Mouse (Mus musculus) liver, embryonic 14.5 days (tissue): Measurements from ENCODE around the gene Nbr1. TPM values are rescaled to one million over a fixed set of nuclear protein-coding genes. Genes with fewer than 3 reads are reported as not detected.

Experiments used
- ATAC-seq: fragments of 200-750 bp; cut with Nextera tagmentation; 2 replicates; pipeline ENCODE4 v1.8.0; 2017; ENCODE audit warnings: moderate number of reproducible peaks, mild to moderate bottlenecking, moderate library complexity; ENCODE audit not compliant: insufficient read depth
- DNase-seq, 3 experiments: peaks; one replicate each; pipeline ENCODE4 v3.0.0-alpha.2; 2012 to 2013; ENCODE audit warnings: low read depth in 3 of 3, low spot score in 3 of 3
- H3K27ac ChIP-seq: fragments of 300-500 bp; sonication (generic); 2 replicates; pipeline ENCODE4 v1.5.1; 2014; ENCODE audit warnings: moderate library complexity, mild to moderate bottlenecking, control low read depth, inconsistent platforms
- H3K27me3 ChIP-seq: fragments of 300-500 bp; sonication (generic); 2 replicates; pipeline ENCODE4 v1.6.1; 2014; ENCODE audit warnings: mild to moderate bottlenecking, low read length, moderate library complexity; ENCODE audit not compliant: control insufficient read depth, insufficient read depth
- H3K36me3 ChIP-seq: fragments of 300-500 bp; sonication (generic); replicated peaks from 2 replicates; pipeline ENCODE4 v1.6.1; 2014; ENCODE audit warnings: low read depth; ENCODE audit not compliant: control insufficient read depth, insufficient read depth
- H3K4me1 ChIP-seq, 2 experiments: fragments of 200-500 bp in 1 of 2; fragments of 300-500 bp in 1 of 2; sonication (generic) in 1 of 2; replicated peaks; 2 replicates each; pipeline ENCODE4 v1.6.1; 2012 to 2014; ENCODE audit warnings: antibody characterized with exemption in 1 of 2, inconsistent platforms in 1 of 2, low read length in 1 of 2; ENCODE audit not compliant: control insufficient read depth in 2 of 2, insufficient read depth in 2 of 2
- H3K4me2 ChIP-seq: fragments of 300-500 bp; sonication (generic); 2 replicates; pipeline ENCODE4 v1.6.1; 2014; ENCODE audit warnings: low read depth, mild to moderate bottlenecking, control low read depth, moderate library complexity
- H3K4me3 ChIP-seq, 2 experiments: fragments of 200-500 bp in 1 of 2; fragments of 300-500 bp in 1 of 2; sonication (generic) in 1 of 2; 2 replicates each; pipeline ENCODE4 v1.5.1; 2012 to 2014; ENCODE audit warnings: low read depth in 2 of 2, low read length in 2 of 2, mild to moderate bottlenecking in 2 of 2, control low read depth in 1 of 2, inconsistent platforms in 1 of 2, moderate library complexity in 1 of 2; ENCODE audit not compliant: insufficient read depth in 1 of 2
- H3K9ac ChIP-seq: fragments of 300-500 bp; sonication (generic); replicated peaks from 2 replicates; pipeline ENCODE4 v1.6.1; 2014; ENCODE audit warnings: mild to moderate bottlenecking, control low read depth, moderate library complexity
- H3K9me3 ChIP-seq: fragments of 300-500 bp; sonication (generic); 2 replicates; pipeline ENCODE4 v1.6.1; 2016; ENCODE audit warnings: low read length, mixed read lengths; ENCODE audit not compliant: control insufficient read depth
- CTCF ChIP-seq: IDR thresholded peaks from 2 replicates; pipeline ENCODE4 v1.5.1; 2016; ENCODE audit warnings: antibody characterized with exemption, low read depth, control low read depth
- EP300 ChIP-seq: IDR thresholded peaks from 2 replicates; pipeline ENCODE4 v1.6.1; 2016; ENCODE audit warnings: antibody characterized with exemption, low read depth
- WGBS: fragments of 180-500 bp; shearing (Covaris S2); extraction: QIAGEN DNeasy Blood & Tissue Kit; methylation state at CpG from one replicate; pipeline ENCODE4 v1.1.7; 2014; ENCODE audit not compliant: insufficient replicate concordance; 5-methylcytosine and 5-hydroxymethylcytosine counted together
- polyA plus RNA-seq, 2 experiments: library from polyadenylated mRNA; depleted of rRNA in 1 of 2; stranded (reverse) in 1 of 2; unstranded in 1 of 2; fragments of >200 nt; fragmentation: Nextera tagmentation in 1 of 2; extraction: Ambion mirVana in 1 of 2; gene quantifications; 2 replicates each; pipeline versions ENCODE4 v1.2.1 to v1.2.3; 2012 to 2014

The Nbr1 gene
- polyA plus RNA-seq, 2 experiments, result 24.9 to 28.9 TPM

DNA sequence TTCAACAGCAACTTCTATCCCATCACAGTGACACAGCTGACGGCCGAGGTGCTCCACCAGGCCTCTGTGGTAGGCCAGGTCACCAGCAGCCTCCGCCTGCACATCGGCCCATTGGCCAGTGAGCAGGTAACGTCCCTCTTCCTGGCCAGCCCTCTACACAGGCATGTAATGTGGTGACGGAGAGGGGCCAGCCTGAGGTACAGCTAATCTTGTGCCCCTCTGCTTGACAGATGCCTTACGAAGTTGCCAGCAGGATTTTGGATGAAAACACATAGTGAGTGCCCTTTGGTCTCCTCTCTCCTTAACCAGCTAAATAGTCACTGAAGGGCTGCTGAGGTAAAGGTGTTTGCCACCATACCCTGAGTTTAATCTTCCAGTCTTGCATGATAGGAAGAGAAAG is 36.9 kb downstream of the Nbr1 start:
- TF ChIP-seq EP300 (no peak), CTCF (no peak)
- Histone ChIP-seq H3K27me3 (no peaks in the 10 kb centered on the region), H3K4me3 (no peak overlapping the region), H3K4me2 (no peak overlapping the region), H3K27ac (no peak overlapping the region), H3K4me1 (no peaks in the 10 kb centered on the region; a peak in 1 of 4 replicates), H3K9me3 (no peaks in the 10 kb centered on the region), H3K9ac (no peak overlapping the region), H3K36me3 (no peaks in the 10 kb centered on the region)
- no peak for ATAC-seq
- DNase-seq, result no peak
- 75% methylated on average over 7 of the region's 7 CpGs for WGBS

DNA sequence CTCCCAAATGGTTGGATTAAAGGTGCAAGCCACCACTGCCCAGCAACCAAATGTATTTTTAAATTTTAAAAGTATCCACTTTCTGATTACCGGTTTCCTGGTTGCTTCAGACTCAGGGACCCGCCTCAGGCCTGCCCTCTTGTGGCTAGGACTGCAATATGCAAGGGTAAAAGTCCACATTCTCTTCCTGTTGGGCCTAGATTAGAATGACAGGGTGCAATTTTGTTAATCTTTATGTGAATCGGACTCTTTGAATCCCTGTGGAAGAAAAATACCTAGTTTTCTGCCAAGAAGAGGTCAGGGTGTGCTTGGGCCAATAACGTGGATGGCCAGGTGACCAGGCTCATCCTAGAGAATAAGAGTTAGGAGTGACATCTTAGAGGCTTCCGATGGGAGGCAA is 37.5 kb downstream of the Nbr1 start:
- ATAC-seq, result no peak; the same call in 1 of the 2 replicates

DNA sequence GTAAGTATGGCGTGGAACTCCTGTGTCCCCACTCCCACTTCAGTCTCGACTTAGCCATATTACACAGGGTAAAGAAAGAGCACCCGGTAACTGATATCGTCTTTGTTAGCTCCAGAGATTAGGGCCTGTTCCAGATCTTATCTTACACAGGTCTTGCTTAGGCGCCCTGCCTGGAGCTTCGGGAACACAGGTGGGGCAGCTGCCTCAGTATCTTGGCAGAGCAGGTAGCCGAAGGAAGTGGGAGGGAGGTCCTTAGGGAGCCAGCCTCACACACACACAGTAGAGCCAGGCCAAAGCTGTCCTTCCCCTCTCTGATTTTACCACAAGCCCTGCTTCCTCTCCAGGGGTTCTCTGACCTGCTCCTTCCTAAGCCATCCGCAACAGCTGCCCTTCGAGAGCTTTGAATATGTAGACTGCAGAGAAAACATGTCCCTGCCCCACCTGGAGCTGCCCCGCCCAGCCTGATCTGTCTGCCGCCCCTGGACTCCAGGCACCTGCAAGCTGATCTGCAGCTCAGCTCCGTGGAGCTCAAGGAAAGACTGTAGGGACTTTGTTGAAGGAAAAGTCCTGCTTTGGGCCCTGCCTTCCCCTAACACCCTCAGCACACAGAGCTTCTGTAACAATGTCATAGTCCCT is 38.2 kb downstream of the Nbr1 start:
- H3K36me3 ChIP-seq, result no peaks in the 10 kb centered on the region
- no peaks in the 10 kb centered on the region; a peak in 1 of 4 replicates for H3K4me1 ChIP-seq
- no peaks in the 10 kb centered on the region for H3K27me3 ChIP-seq
- TF ChIP-seq EP300 (no peak), CTCF (no peak)
- H3K4me3 ChIP-seq, result no peak overlapping the region
- DNase-seq (no peak), ATAC-seq (no peak)
- WGBS, result 68% methylated on average over 12 of the region's 12 CpGs
- H3K4me2 ChIP-seq, result no peak overlapping the region
- no peaks in the 10 kb centered on the region for H3K9me3 ChIP-seq
- no peak overlapping the region for H3K27ac ChIP-seq
- H3K9ac ChIP-seq, result no peak overlapping the region

More for the DNA sequence above, 37.5 kb downstream of the Nbr1 start:
- H3K4me1 ChIP-seq, result no peaks in the 10 kb centered on the region; a peak in 1 of 4 replicates
- H3K9ac ChIP-seq, result no peak overlapping the region
- DNase-seq, result peak; percentile 43 to 61 (median 46)
- no peak overlapping the region for H3K4me3 ChIP-seq
- no peaks in the 10 kb centered on the region for H3K36me3 ChIP-seq
- H3K27ac ChIP-seq, result no peak overlapping the region
- no peaks in the 10 kb centered on the region for H3K9me3 ChIP-seq
- peak; percentile 86 for TF ChIP-seq CTCF
- TF ChIP-seq EP300, result no peak
- H3K27me3 ChIP-seq, result no peaks in the 10 kb centered on the region
- H3K4me2 ChIP-seq, result no peak overlapping the region
- 25% methylated on average over 5 of the region's 5 CpGs for WGBS

DNA sequence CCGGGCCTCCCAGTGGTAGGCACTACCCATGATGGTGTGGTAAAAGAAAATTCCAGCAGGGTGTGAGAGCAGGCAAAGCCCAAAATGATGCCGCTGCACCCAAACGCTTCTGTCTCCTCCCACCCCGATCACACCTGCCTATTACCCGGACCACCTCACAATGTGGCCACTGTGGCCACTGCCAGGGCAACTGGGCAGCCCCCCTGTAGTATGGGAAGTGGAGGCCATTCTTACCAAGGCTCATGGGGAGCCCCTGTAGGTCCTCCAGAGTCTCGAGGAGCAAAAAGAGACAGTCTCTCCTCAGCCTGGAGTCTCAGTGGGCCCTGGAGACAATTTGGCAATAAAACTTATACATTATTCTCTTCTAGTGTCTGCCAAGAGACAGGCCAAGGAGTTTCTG is 47.2 kb downstream of the Nbr1 start, which contains the start of gene Gm11634:
Gene Gm11634 (minus strand): TSS at position 101 of the 400 bp plus-strand sequence.
- Histone ChIP-seq H3K27me3 (no peaks in the 10 kb centered on the region; the same call in none of the 2 replicates), H3K9ac (no peak within 1 kb of the TSS), H3K36me3 (no peaks in the 10 kb centered on the region), H3K27ac (no peak within 1 kb of the TSS), H3K4me2 (no peak within 1 kb of the TSS), H3K4me3 (no peak within 1 kb of the TSS), H3K9me3 (no peaks in the 10 kb centered on the region), H3K4me1 (no peaks in the 10 kb centered on the region)
- WGBS, result 60% methylated on average over 6 of the region's 6 CpGs
- TF ChIP-seq EP300, result no peak
- no peak for TF ChIP-seq CTCF
- ATAC-seq, result no peak
- DNase-seq, result no peak

DNA sequence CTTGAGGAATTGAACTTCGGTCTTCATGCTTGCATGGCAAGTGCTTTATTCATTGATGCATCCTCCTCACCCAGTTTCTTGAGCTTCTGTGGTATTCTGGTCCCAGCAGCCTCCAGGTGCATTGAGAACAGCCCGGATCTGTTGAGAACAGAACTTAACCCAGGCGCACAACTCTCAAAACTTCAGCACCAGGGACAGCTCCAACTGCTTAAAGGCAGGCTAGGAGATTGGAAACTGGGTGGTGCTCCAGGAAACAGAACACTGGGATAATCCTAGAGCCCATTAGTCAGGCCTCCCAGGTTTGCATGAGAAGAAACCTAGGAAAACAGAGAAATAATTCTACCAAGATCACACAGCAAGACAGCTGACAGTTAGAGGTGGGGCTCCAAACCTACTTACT is 50.5 kb downstream of the Nbr1 start:
- H3K4me1 ChIP-seq, result 0 out of 4 replicates have a peak, but pooled peaks cover 0 to 1% of the 10 kb centered on the region in 2 experiments
- ATAC-seq, result no peak
- H3K9ac ChIP-seq, result no peak overlapping the region
- no peak for TF ChIP-seq CTCF
- no peak for TF ChIP-seq EP300
- H3K27ac ChIP-seq, result no peak overlapping the region
- H3K9me3 ChIP-seq, result no peaks in the 10 kb centered on the region
- peak; percentile 61 to 67 (median 61) for DNase-seq
- H3K4me3 ChIP-seq, result no peak overlapping the region
- H3K27me3 ChIP-seq, result no peaks in the 10 kb centered on the region; the same call in 1 of the 2 replicates
- 8% methylated on average over 3 of the region's 3 CpGs for WGBS
- H3K36me3 ChIP-seq, result no peaks in the 10 kb centered on the region
- no peak overlapping the region for H3K4me2 ChIP-seq
